Mouse (Mus musculus): ENCODE measurements around the gene Alyref. TPM values are rescaled to one million over a fixed set of nuclear protein-coding genes. Genes with fewer than 3 reads are reported as not detected.

Gene Alyref
- polyA plus RNA-seq, 1 experiment from 2014 or later: 820 TPM

DNA sequence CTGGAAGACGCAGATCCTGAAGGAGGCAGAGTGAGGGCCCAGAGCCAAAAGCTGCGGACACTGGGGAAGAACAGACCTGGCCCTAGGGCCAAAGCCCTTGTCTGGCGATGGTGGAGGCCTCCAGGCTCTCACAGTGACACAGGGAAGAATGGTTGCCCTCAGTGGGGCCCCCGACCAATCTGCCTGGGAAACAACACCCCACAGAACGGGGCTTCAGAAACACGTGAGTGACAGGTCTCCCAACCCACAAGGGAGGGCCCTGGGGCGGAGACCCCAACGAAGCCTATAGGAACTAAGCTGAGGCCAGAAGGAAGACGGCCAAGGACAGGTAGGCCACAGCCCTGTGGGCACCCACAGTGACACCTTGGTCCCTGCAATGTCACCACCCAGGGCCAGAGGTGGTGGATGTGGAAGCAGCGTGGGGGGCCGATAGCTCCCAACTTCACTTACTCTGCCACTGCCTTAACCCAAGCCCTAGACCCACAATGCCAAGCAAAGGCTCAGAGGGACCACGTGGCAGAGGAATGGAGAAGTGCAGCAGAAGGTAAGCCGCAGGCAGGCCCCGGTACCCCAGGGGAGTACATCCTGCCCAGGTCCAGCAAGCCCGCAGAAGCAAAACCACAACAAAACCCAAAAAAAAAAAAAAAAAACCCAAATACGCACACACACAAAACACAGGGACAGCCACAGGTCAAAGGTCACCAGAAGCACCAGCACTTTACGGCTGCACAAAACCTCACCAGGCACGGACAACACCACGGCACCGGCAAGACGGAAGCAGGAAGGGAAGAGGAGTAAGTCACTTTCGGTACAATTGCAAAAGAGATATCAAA lies 29.5 kb upstream of the Alyref start:
- H3K9me3 ChIP-seq (ENCODE audit: control insufficient read depth, low read length): no peaks in the 10 kb centered on the region
- ATAC-seq (ENCODE audit: low FRiP score) (no peak), DNase-seq (ENCODE audit: low spot score, missing footprints) (no peak)
- H3K27ac ChIP-seq (ENCODE audit: low read depth, low read length): no peak overlapping the region
- H3K4me1 ChIP-seq (ENCODE audit: control insufficient read depth, insufficient read depth, low read length): peaks cover 32% of the 10 kb centered on the region
- H3K4me2 ChIP-seq: no peak overlapping the region
- no peak overlapping the region for H3K4me3 ChIP-seq (ENCODE audit: low read depth, low read length)
- H3K9ac ChIP-seq (ENCODE audit: low read length): no peak overlapping the region
- WGBS: 86% methylated on average over 22 of the region's 22 CpGs
- H3K27me3 ChIP-seq (ENCODE audit: control insufficient read depth, insufficient read depth, low read length): no peaks in the 10 kb centered on the region
- H3K36me3 ChIP-seq (ENCODE audit: control insufficient read depth, insufficient read depth, low read length): peaks cover 7% of the 10 kb centered on the region; the same call in 1 of the 2 replicates

DNA sequence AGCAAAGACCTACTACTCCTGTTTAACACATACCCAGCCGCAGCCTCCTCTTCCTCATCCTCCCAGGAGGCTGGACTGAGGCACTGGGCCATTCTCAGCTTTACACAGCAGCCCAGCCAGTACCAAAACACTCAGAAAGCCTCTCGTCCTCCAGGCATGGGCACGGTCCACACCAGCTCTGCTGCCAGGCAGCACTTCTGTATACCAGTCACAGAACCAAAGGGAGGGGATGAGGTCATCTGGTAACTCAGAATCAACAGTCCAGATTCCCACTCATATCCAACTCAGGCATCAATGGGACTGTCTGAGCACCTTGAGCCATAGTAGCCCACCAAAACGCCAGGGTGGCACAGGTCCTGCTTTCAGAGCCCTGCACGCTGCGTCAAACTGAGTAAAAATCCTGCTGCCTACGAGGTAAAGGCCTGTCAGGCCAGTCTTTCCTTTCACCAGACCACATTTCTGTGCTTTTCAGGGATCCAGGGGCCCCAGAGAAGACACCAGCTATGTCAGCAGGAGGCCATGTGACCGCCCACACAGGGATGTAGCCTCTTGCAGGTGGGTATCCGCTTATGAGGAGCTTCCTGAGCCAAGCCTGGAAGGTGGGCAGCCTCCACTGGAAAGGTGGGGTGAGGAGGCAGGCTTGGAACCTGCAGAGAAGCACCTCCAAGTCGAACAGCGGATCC lies 28.8 kb upstream of the Alyref start:
- Histone ChIP-seq H3K4me3 (ENCODE audit: low read depth, low read length) (no peak overlapping the region), H3K9ac (ENCODE audit: low read length) (no peak overlapping the region), H3K27me3 (ENCODE audit: control insufficient read depth, insufficient read depth, low read length) (no peaks in the 10 kb centered on the region), H3K4me1 (ENCODE audit: control insufficient read depth, insufficient read depth, low read length) (peaks cover 27% of the 10 kb centered on the region), H3K4me2 (no peak overlapping the region), H3K9me3 (ENCODE audit: control insufficient read depth, low read length) (no peaks in the 10 kb centered on the region), H3K36me3 (ENCODE audit: control insufficient read depth, insufficient read depth, low read length) (peaks cover 7% of the 10 kb centered on the region; the same call in 1 of the 2 replicates), H3K27ac (ENCODE audit: low read depth, low read length) (no peak overlapping the region)
- WGBS: 90% methylated on average over 11 of the region's 11 CpGs
- ATAC-seq (ENCODE audit: low FRiP score): no peak
- peak; percentile 70 for DNase-seq (ENCODE audit: low spot score, missing footprints)

DNA sequence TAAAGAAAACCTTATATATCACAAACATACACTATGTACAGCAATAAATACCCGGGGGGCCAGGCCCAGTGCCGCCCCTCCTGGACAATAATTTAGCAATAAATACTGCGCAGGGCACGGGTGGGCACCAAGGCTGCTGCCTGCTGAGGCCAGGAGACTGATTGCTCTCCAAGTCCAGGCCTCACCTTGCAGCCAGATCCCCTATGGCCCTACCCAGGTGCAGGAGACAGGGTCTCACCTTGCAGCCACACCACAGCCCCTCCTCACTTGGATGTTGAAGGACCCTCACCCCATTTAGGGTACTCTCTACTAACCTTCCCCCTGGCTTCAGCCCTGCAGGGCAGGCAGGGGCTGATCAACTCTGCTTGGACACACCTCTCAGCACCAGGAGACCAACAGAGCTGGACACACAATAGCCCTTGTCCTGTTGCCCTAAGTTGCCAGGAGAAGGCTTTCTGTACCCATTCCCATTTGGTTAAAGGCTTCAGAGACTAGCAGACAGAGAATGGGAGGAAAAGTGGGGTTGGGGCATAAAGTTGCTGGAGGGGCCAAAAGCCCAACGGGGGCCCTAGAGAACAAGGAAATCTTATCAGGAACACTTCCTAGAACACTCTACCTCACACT lies 27.1 kb upstream of the Alyref start, which contains the start of gene Sirt7:
Gene Sirt7, minus strand, starts transcription at position 89 of the 624 bp plus-strand sequence.
- 21% methylated on average over 5 of the region's 5 CpGs for WGBS
- H3K9ac ChIP-seq (ENCODE audit: low read length): peak within 1 kb of the TSS; percentile 80
- H3K4me3 ChIP-seq (ENCODE audit: low read depth, low read length): peak within 1 kb of the TSS; percentile 99
- H3K36me3 ChIP-seq (ENCODE audit: control insufficient read depth, insufficient read depth, low read length): peaks cover 14% of the 10 kb centered on the region
- peak within 1 kb of the TSS; percentile 57 for H3K27ac ChIP-seq (ENCODE audit: low read depth, low read length)
- H3K27me3 ChIP-seq (ENCODE audit: control insufficient read depth, insufficient read depth, low read length): no peaks in the 10 kb centered on the region
- DNase-seq (ENCODE audit: low spot score, missing footprints) (no peak), ATAC-seq (ENCODE audit: low FRiP score) (peak; percentile 67)
- H3K4me1 ChIP-seq (ENCODE audit: control insufficient read depth, insufficient read depth, low read length): peaks cover 12% of the 10 kb centered on the region
- H3K9me3 ChIP-seq (ENCODE audit: control insufficient read depth, low read length): no peaks in the 10 kb centered on the region
- H3K4me2 ChIP-seq: peak within 1 kb of the TSS; percentile 97

DNA sequence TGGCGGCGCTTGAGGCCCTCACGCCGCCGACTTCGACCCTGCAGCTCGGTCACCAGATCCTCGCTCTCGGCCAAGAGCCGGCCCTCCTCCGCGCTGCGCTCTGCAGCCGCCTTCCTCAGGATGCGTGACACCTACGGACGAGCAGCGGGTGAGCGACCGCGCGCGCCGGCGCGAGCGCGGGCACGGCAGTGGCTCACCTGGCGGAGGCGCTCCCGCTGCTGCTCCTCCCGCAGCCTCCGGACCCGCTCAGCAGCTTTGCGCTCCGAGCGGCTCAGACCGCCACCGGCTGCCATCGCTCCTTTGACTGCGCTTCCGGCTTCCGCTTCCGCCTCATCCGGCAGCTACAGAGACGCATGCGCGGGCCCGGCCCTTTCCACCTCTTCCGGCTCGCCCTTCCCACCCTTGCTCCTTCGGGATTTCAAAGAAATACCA lies 26.5 kb upstream of the Alyref start:
- Histone ChIP-seq H3K9me3 (ENCODE audit: control insufficient read depth, low read length) (no peaks in the 10 kb centered on the region), H3K27ac (ENCODE audit: low read depth, low read length) (peak overlapping the region; percentile 57), H3K4me2 (peak overlapping the region; percentile 97), H3K4me3 (ENCODE audit: low read depth, low read length) (peak overlapping the region; percentile 99), H3K9ac (ENCODE audit: low read length) (peak overlapping the region; percentile 80), H3K27me3 (ENCODE audit: control insufficient read depth, insufficient read depth, low read length) (no peaks in the 10 kb centered on the region), H3K4me1 (ENCODE audit: control insufficient read depth, insufficient read depth, low read length) (peaks cover 9% of the 10 kb centered on the region), H3K36me3 (ENCODE audit: control insufficient read depth, insufficient read depth, low read length) (peaks cover 19% of the 10 kb centered on the region)
- DNase-seq (ENCODE audit: low spot score, missing footprints) (peak; percentile 97), ATAC-seq (ENCODE audit: low FRiP score) (peak; percentile 83)
- under 1% methylated on average over 51 of the region's 53 CpGs for WGBS

DNA sequence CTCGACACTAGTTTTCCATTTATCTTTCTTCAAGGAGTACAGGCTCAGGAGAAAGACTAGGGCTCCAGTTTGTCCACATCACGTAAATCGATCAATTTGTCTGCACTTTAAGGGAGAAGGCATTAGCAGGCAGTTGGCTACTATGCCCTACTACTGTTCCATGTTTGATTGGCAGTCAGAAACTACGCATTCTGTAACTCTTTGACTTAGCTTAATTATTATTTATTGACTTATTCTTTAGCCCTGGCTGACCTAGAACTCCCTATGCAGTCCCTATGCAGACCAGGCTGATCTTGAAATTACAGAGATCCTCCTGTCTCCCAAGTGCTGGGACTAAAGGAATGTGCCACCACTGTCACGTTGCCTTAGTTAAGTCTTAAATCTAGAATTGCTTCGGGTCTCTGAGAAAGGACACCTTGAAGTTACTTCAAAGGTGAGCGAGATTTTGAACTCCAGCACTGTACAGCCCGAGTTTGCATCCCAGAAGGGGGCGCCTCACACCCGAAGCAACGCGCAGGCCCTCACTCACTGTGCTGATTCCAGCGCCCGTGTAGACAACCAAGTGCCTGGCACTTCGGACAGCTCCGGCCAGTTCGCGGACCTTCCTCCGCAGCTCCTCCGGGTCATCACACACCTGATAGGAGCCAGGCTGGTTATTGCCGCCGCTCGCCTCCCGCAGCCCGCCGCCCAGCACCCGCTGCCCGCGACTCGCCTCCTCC lies 26.0 kb upstream of the Alyref start:
- H3K27ac ChIP-seq (ENCODE audit: low read depth, low read length): peak overlapping the region; percentile 57
- peak overlapping the region; percentile 80 for H3K9ac ChIP-seq (ENCODE audit: low read length)
- no peaks in the 10 kb centered on the region for H3K27me3 ChIP-seq (ENCODE audit: control insufficient read depth, insufficient read depth, low read length)
- peak overlapping the region; percentile 99 for H3K4me3 ChIP-seq (ENCODE audit: low read depth, low read length)
- H3K36me3 ChIP-seq (ENCODE audit: control insufficient read depth, insufficient read depth, low read length): peaks cover 19% of the 10 kb centered on the region
- 13% methylated on average over 30 of the region's 30 CpGs for WGBS
- H3K4me1 ChIP-seq (ENCODE audit: control insufficient read depth, insufficient read depth, low read length): peaks cover 9% of the 10 kb centered on the region
- DNase-seq (ENCODE audit: low spot score, missing footprints): peak; percentile 89
- no peaks in the 10 kb centered on the region for H3K9me3 ChIP-seq (ENCODE audit: control insufficient read depth, low read length)
- ATAC-seq (ENCODE audit: low FRiP score): peak; percentile 57
- peak overlapping the region; percentile 97 for H3K4me2 ChIP-seq

DNA sequence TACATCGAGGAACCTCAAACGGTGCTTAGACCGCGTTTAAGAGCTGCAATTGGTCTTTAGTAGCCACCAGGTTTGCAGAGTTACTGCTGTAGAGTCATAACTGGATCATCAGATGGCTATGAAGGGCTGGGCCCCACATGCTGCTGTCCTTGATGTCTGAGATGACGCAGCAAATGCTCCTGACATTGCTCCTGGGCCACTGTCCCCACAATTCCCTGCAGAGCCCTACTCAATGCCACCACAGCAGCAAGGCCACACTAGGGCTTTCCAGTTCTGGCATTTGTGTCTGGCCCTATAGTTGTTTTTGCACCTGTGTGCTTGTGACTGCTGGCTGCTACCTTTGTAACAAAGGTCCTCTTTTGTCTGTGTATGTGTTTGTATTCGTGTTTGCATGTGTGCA lies 24.6 kb upstream of the Alyref start:
- Histone ChIP-seq H3K4me3 (ENCODE audit: low read depth, low read length) (no peak overlapping the region), H3K9ac (ENCODE audit: low read length) (no peak overlapping the region), H3K36me3 (ENCODE audit: control insufficient read depth, insufficient read depth, low read length) (peaks cover 23% of the 10 kb centered on the region), H3K27me3 (ENCODE audit: control insufficient read depth, insufficient read depth, low read length) (no peaks in the 10 kb centered on the region), H3K4me2 (no peak overlapping the region), H3K27ac (ENCODE audit: low read depth, low read length) (no peak overlapping the region), H3K9me3 (ENCODE audit: control insufficient read depth, low read length) (no peaks in the 10 kb centered on the region), H3K4me1 (ENCODE audit: control insufficient read depth, insufficient read depth, low read length) (peaks cover 11% of the 10 kb centered on the region)
- DNase-seq (ENCODE audit: low spot score, missing footprints) (no peak), ATAC-seq (ENCODE audit: low FRiP score) (no peak)
- 95% methylated on average over 6 of the region's 6 CpGs for WGBS

DNA sequence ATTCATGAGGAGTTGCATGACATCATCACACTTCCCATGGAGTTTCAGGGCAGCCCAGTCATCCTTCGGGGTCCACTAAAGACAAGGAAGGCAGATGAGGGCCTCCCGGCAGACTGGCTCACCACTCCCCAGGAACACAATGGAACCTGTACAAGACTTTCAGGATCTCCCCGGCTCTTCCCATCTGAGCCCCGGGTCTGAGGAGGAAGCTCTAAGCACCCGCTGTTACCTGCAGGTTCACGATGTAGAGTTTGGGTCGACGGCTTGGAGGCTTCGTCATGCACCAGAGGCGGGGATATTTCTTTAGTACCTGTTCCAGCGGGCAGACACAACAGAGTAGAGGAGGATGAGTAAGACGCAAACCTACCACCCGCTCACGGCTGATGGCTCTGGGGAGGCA lies 22.0 kb upstream of the Alyref start:
- Histone ChIP-seq H3K4me1 (ENCODE audit: control insufficient read depth, insufficient read depth, low read length) (peaks cover 16% of the 10 kb centered on the region), H3K9ac (ENCODE audit: low read length) (no peak overlapping the region), H3K4me2 (no peak overlapping the region), H3K9me3 (ENCODE audit: control insufficient read depth, low read length) (no peaks in the 10 kb centered on the region), H3K27me3 (ENCODE audit: control insufficient read depth, insufficient read depth, low read length) (no peaks in the 10 kb centered on the region), H3K36me3 (ENCODE audit: control insufficient read depth, insufficient read depth, low read length) (peaks cover 20% of the 10 kb centered on the region), H3K4me3 (ENCODE audit: low read depth, low read length) (no peak overlapping the region), H3K27ac (ENCODE audit: low read depth, low read length) (no peak overlapping the region)
- DNase-seq (ENCODE audit: low spot score, missing footprints) (peak; percentile 28), ATAC-seq (ENCODE audit: low FRiP score) (no peak)
- 95% methylated on average over 14 of the region's 14 CpGs for WGBS

DNA sequence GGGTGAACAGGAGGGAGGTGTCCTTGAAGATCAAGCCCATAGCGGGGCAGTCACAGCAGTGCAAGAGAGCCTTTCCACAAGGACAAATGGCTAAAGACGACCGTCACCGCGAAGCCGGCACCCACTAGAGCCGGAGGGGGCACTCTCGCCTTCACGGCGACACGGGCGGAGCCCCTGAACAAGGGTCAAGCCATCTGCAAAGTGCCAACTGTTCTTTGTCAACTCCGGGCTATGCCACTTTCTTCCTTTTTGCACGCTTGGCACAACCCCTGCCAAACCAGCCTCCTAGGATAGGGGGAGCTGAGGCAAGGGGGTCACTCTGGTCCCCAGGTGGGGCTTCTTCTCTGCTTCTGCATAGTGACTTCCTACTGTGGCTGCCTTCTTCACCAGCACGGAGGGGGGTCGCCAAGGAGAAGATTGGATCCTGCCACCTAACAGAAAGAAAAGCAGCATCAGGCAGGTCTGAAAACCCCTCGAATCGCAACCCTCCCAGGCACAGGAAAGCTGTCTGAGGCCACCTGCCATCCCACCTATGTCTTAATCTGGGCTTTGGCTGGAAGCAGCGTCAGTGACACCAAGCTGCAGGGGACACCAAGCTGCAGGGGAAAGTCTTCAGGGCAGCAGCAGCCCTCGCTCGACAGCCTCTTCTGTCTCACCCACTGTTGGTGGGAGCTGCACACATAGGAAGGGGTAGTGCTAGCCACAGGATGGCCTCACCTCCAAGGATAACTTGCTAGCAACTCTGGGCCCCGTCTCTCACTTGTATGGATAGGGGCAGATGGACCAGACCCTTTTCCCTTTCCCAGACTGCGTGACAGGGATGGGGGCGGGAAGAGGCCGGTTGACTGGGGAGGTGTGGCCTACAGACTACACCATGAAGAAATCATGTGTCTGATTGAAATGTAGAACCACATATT lies 20.7 kb upstream of the Alyref start:
- Histone ChIP-seq H3K4me2 (no peak overlapping the region), H3K9me3 (ENCODE audit: control insufficient read depth, low read length) (no peaks in the 10 kb centered on the region), H3K27me3 (ENCODE audit: control insufficient read depth, insufficient read depth, low read length) (no peaks in the 10 kb centered on the region), H3K36me3 (ENCODE audit: control insufficient read depth, insufficient read depth, low read length) (peaks cover 22% of the 10 kb centered on the region), H3K9ac (ENCODE audit: low read length) (no peak overlapping the region), H3K4me3 (ENCODE audit: low read depth, low read length) (no peak overlapping the region; the same call in 1 of the 2 replicates), H3K4me1 (ENCODE audit: control insufficient read depth, insufficient read depth, low read length) (peaks cover 10% of the 10 kb centered on the region), H3K27ac (ENCODE audit: low read depth, low read length) (no peak overlapping the region)
- peak; percentile 61 for DNase-seq (ENCODE audit: low spot score, missing footprints)
- ATAC-seq (ENCODE audit: low FRiP score): no peak
- WGBS: 92% methylated on average over 25 of the region's 25 CpGs

Data from midbrain, embryonic 11.5 days (tissue).